Mouse (Mus musculus) intestine, postnatal 0 days (tissue): Measurements from ENCODE around the gene Stk32c. TPM values are rescaled to one million over a fixed set of nuclear protein-coding genes. Genes with fewer than 3 reads are reported as not detected.

Source experiments
- ATAC-seq: fragments of 200-750 bp; cut with Nextera tagmentation; 2 replicates; pipeline ENCODE4 v1.8.0; 2017; ENCODE audit warnings: mild to moderate bottlenecking, moderate TSS enrichment, moderate library complexity
- H3K27ac ChIP-seq: fragments of 300-500 bp; sonication (generic); 2 replicates; pipeline ENCODE4 v1.5.1; 2014; ENCODE audit warnings: mild to moderate bottlenecking, low read depth, low read length, moderate library complexity
- H3K27me3 ChIP-seq: fragments of 300-500 bp; sonication (generic); replicated peaks from 2 replicates; pipeline ENCODE4 v1.6.1; 2014; ENCODE audit warnings: low read length, mixed read lengths; ENCODE audit not compliant: control insufficient read depth, insufficient read depth
- H3K36me3 ChIP-seq: fragments of 300-500 bp; sonication (generic); 2 replicates; pipeline ENCODE4 v1.6.1; 2014; ENCODE audit warnings: mild to moderate bottlenecking, moderate library complexity; ENCODE audit not compliant: control insufficient read depth, insufficient read depth
- H3K4me1 ChIP-seq: fragments of 300-500 bp; sonication (generic); replicated peaks from 2 replicates; pipeline ENCODE4 v1.6.1; 2014; ENCODE audit warnings: antibody characterized with exemption, low read length, mixed read lengths; ENCODE audit not compliant: control insufficient read depth, insufficient read depth
- H3K4me2 ChIP-seq: fragments of 300-500 bp; sonication (generic); replicated peaks from 2 replicates; pipeline ENCODE4 v1.6.1; 2014; ENCODE audit warnings: low read depth, mild to moderate bottlenecking, moderate library complexity
- H3K4me3 ChIP-seq: fragments of 300-500 bp; sonication (generic); 2 replicates; pipeline ENCODE4 v1.5.1; 2014; ENCODE audit warnings: low read depth, low read length
- H3K9ac ChIP-seq: fragments of 300-500 bp; sonication (generic); 2 replicates; pipeline ENCODE4 v1.6.1; 2014; ENCODE audit warnings: mild to moderate bottlenecking, low read depth, low read length
- H3K9me3 ChIP-seq: fragments of 300-500 bp; sonication (generic); 2 replicates; pipeline ENCODE4 v1.6.1; 2016; ENCODE audit warnings: mixed run types; ENCODE audit not compliant: control insufficient read depth
- CTCF ChIP-seq: sonication (generic); IDR thresholded peaks from 2 replicates; pipeline ENCODE4 v1.5.1; 2016; ENCODE audit warnings: low read depth, mild to moderate bottlenecking, control low read depth, antibody characterized with exemption, moderate library complexity
- WGBS: fragments of 180-500 bp; shearing (Covaris S2); extraction: QIAGEN DNeasy Blood & Tissue Kit; methylation state at CpG from one replicate; pipeline ENCODE4 v1.1.7; 2014; 5-methylcytosine and 5-hydroxymethylcytosine counted together
- polyA plus RNA-seq: library from polyadenylated mRNA; unstranded; fragments of >200 nt; fragmentation: Nextera tagmentation; extraction: Ambion mirVana; gene quantifications from 2 replicates; pipeline ENCODE4 v1.2.1, GENCODE M21; 2015

The Stk32c gene
- polyA plus RNA-seq, 1 experiment from 2014 or later, result 0.07 TPM

GRCm38 (mm10) chr7:139229837-139230236, 16.7 kb upstream of the Stk32c start:
- Histone ChIP-seq H3K27ac (no peak overlapping the region), H3K4me3 (no peak overlapping the region), H3K4me1 (0 out of 2 replicates have a peak, but pooled peaks cover 4% of the 10 kb centered on the region), H3K9me3 (no peaks in the 10 kb centered on the region), H3K4me2 (no peak overlapping the region), H3K27me3 (no peaks in the 10 kb centered on the region), H3K36me3 (no peaks in the 10 kb centered on the region; the same call in 1 of the 2 replicates), H3K9ac (no peak overlapping the region)
- no peak for TF ChIP-seq CTCF
- WGBS, result 78% methylated on average over 5 of the region's 5 CpGs
- ATAC-seq, result no peak

DNA sequence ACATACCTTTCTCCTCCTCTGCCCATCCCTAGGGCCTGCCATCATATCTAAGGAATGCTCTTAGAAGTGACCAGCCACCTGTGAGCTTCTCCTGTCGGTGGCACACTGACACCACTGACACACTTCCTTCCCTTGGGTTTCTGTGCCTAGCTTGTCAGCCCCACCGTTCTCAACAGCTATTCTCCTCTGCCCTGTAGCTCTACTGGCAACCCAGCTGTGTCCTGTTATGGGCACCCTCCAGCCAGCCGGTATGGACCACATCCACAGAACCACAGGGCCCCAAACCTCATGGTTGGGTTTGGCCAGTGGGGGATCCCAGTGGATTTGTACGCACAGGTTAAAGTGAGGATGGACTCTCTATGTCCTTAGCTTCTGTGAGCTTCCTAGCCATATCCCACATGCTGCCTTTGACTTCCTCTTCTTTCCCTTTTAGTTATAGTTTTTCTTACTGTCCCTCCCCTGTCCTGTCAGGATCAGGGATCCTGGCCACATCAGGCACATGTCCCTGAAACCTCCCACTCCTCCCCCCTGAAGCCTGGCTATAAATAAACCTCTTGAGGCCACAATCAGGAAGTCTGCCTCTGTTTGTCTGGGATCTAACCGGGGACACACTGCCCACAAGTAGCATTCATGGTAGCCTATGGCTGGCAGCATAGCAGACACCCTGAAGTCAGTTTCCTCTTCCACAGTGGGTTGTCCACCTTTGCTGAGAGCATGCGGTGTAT, 15.5 kb upstream of the Stk32c start:
- no peak overlapping the region for H3K9ac ChIP-seq
- H3K9me3 ChIP-seq, result no peaks in the 10 kb centered on the region
- H3K27me3 ChIP-seq, result no peaks in the 10 kb centered on the region
- H3K4me2 ChIP-seq, result no peak overlapping the region
- WGBS, result 73% methylated on average over 6 of the region's 6 CpGs
- no peak for TF ChIP-seq CTCF
- no peak for ATAC-seq
- no peak overlapping the region for H3K27ac ChIP-seq
- H3K36me3 ChIP-seq, result no peaks in the 10 kb centered on the region; the same call in 1 of the 2 replicates
- H3K4me3 ChIP-seq, result no peak overlapping the region
- no peaks in the 10 kb centered on the region for H3K4me1 ChIP-seq

DNA sequence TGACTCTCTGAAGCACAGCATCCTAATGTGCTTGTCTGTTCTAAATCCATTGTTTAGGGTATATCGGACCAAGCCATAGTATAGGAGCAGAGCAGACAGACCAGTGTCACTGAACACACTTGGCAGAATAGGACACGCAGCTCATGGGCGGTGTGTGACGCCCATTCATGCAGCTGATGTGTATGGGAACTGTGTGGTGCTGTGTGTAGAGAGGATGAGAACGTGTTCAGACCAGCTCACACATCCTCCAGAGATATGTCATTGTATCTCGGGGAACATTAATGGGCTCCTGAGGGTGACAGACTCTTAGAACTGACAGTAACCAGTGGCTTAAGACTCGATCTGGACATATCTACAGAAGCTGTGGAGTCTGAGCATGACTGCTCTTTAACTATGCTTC, 13.3 kb upstream of the Stk32c start:
- no peak overlapping the region for H3K27ac ChIP-seq
- no peaks in the 10 kb centered on the region for H3K27me3 ChIP-seq
- H3K36me3 ChIP-seq, result no peaks in the 10 kb centered on the region; the same call in 1 of the 2 replicates
- no peaks in the 10 kb centered on the region for H3K9me3 ChIP-seq
- no peak overlapping the region for H3K9ac ChIP-seq
- no peak for ATAC-seq
- no peak overlapping the region for H3K4me3 ChIP-seq
- H3K4me2 ChIP-seq, result no peak overlapping the region
- no peak for TF ChIP-seq CTCF
- WGBS, result 87% methylated on average over 7 of the region's 7 CpGs
- H3K4me1 ChIP-seq, result no peaks in the 10 kb centered on the region

GRCm38 (mm10) chr7:139224725-139225124, 11.6 kb upstream of the Stk32c start:
- H3K4me2 ChIP-seq, result no peak overlapping the region
- no peak for TF ChIP-seq CTCF
- no peaks in the 10 kb centered on the region for H3K36me3 ChIP-seq
- ATAC-seq, result no peak
- no peaks in the 10 kb centered on the region for H3K4me1 ChIP-seq
- H3K27me3 ChIP-seq, result no peaks in the 10 kb centered on the region
- no peak overlapping the region for H3K9ac ChIP-seq
- no peak overlapping the region for H3K27ac ChIP-seq
- no peaks in the 10 kb centered on the region for H3K9me3 ChIP-seq
- H3K4me3 ChIP-seq, result no peak overlapping the region
- WGBS, result 63% methylated on average over 8 of the region's 8 CpGs

DNA sequence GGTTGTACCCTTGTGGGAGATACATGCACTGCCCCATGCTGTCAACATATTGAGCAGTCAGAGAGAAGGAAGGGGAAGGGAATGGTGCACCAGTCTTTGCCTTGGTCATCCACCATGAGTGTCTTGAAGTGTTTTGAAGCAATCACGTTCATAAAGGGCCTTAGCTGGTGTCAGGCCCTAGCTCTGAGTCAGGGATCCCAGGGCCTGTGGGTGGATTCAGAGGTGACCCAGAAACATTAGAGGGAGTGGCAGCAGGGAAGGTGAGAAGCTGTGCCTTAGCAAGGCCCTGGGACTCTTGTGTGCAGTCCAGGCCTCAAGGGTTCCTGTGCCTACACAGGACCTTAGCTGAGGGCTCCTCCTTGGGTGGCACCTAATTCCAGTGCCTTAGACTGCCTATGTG, 11.0 kb upstream of the Stk32c start:
- WGBS, result 84% methylated on average over 1 of the region's 1 CpGs
- no peaks in the 10 kb centered on the region for H3K4me1 ChIP-seq
- TF ChIP-seq CTCF, result no peak
- H3K9me3 ChIP-seq, result no peaks in the 10 kb centered on the region
- no peaks in the 10 kb centered on the region for H3K36me3 ChIP-seq
- H3K27ac ChIP-seq, result no peak overlapping the region
- H3K4me3 ChIP-seq, result no peak overlapping the region
- H3K4me2 ChIP-seq, result no peak overlapping the region
- ATAC-seq, result no peak
- H3K27me3 ChIP-seq, result no peaks in the 10 kb centered on the region
- H3K9ac ChIP-seq, result no peak overlapping the region

DNA sequence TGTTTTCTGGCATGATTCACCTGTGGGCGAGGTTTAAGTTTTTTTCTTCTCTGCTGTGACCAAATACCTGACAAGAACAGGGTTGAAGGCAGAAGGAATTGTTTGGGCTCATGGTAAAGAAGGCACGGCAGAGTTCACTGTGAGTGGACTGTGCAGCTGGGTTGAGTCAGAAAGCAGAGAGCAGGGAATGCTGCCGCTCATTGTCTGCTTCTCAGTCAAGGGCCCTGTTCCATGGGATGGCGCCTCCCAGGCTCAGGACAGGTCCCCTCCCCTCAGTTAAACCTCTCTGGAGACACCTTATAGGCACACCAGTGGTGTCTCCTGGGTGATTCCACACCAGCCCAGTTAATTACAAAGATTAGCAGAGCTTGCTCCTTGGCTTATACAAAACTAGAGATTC, 9.2 kb upstream of the Stk32c start:
- Histone ChIP-seq H3K36me3 (no peaks in the 10 kb centered on the region), H3K27me3 (no peaks in the 10 kb centered on the region), H3K9ac (no peak overlapping the region), H3K9me3 (no peaks in the 10 kb centered on the region), H3K4me2 (no peak overlapping the region), H3K4me1 (no peaks in the 10 kb centered on the region), H3K4me3 (no peak overlapping the region), H3K27ac (no peak overlapping the region)
- TF ChIP-seq CTCF, result no peak
- 81% methylated on average over 4 of the region's 4 CpGs for WGBS
- ATAC-seq, result no peak
